Mouse (Mus musculus): ENCODE measurements around the gene Glrx.

DNA sequence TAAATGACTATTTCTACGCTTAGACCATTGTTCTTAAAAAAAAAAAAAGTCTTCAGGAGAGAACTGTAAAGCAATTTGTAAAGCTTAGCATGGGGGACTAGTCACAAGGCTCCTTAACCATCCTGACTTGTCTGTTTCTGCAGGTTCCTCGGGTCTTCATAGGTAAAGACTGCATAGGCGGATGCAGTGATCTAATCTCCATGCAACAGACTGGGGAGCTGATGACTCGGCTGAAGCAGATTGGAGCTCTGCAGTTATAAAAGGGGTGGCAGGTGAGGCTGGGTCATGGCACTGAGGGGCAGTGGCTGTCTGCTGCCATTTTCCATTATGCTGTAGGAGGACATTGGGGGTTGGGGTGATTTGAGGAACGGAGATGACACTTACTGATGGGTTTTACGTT is 7.4 kb downstream of the Glrx start:
- no peak for TF ChIP-seq CTCF (IDR thresholded peaks at IDR 0.05; ENCODE audit: borderline replicate concordance, insufficient read depth, low read depth, low read length)
- TF ChIP-seq POLR2A (IDR thresholded peaks at IDR 0.05; ENCODE audit: borderline replicate concordance, insufficient read depth, low read length): no peak
